Mouse (Mus musculus) NIH3T3 (cell line): Measurements from ENCODE around the gene Cep85l.

ENCODE experiments used
- DNase-seq: peaks from one replicate; pipeline ENCODE4 v3.0.0-alpha.2; 2012; ENCODE audit warnings: low read depth

Gene Cep85l

GRCm38 (mm10) chr10:53379709-53380106 is at the start of gene Cep85l:
Gene Cep85l, minus strand, starts transcription at chr10:53379947.
- peak; percentile 96 for DNase-seq

- peak; percentile 54 for DNase-seq
These were observed 49.1 kb upstream of the Cep85l start for GRCm38 (mm10) chr10:53428695-53429447.

- no peak for DNase-seq
These were observed 46.8 kb upstream of the Cep85l start for GRCm38 (mm10) chr10:53426524-53426923.

- DNase-seq = no peak
These were observed 43.3 kb upstream of the Cep85l start for GRCm38 (mm10) chr10:53423091-53423490.

- DNase-seq = no peak
These were observed 42.5 kb upstream of the Cep85l start for GRCm38 (mm10) chr10:53422206-53422605.

- peak; percentile 32 for DNase-seq
These were observed 41.9 kb upstream of the Cep85l start for GRCm38 (mm10) chr10:53421613-53422012.

GRCm38 (mm10) chr10:53420069-53420468 is 40.3 kb upstream of the Cep85l start:
- no peak for DNase-seq

GRCm38 (mm10) chr10:53419139-53419935 is 39.6 kb upstream of the Cep85l start:
- peak; percentile 26 for DNase-seq

- no peak for DNase-seq
These were observed 37.3 kb upstream of the Cep85l start for GRCm38 (mm10) chr10:53417015-53417414.

- no peak for DNase-seq
These were observed 36.5 kb upstream of the Cep85l start for GRCm38 (mm10) chr10:53416152-53416712.

- no peak for DNase-seq
These were observed 35.5 kb upstream of the Cep85l start for GRCm38 (mm10) chr10:53415252-53415651.

GRCm38 (mm10) chr10:53414092-53415085 is 34.6 kb upstream of the Cep85l start:
- no peak for DNase-seq

GRCm38 (mm10) chr10:53412936-53413335 is 33.2 kb upstream of the Cep85l start:
- no peak for DNase-seq

GRCm38 (mm10) chr10:53412165-53412564 is 32.4 kb upstream of the Cep85l start:
- no peak for DNase-seq

GRCm38 (mm10) chr10:53410831-53411230 is 31.1 kb upstream of the Cep85l start:
- DNase-seq = peak; percentile 9

- no peak for DNase-seq
These were observed 27.7 kb upstream of the Cep85l start for GRCm38 (mm10) chr10:53407422-53407821.

GRCm38 (mm10) chr10:53406845-53407244 is 27.1 kb upstream of the Cep85l start:
- no peak for DNase-seq

- no peak for DNase-seq
These were observed 22.5 kb upstream of the Cep85l start for GRCm38 (mm10) chr10:53402293-53402692.

GRCm38 (mm10) chr10:53399053-53399452 is 19.3 kb upstream of the Cep85l start:
- DNase-seq = no peak

GRCm38 (mm10) chr10:53398540-53398902 is 18.8 kb upstream of the Cep85l start:
- peak; percentile 40 for DNase-seq

- peak; percentile 45 for DNase-seq
These were observed 18.2 kb upstream of the Cep85l start for GRCm38 (mm10) chr10:53397846-53398539.
